Mouse (Mus musculus): Measurements from ENCODE around the gene Dop1b. TPM values are rescaled to one million over a fixed set of nuclear protein-coding genes. Genes with fewer than 3 reads are reported as not detected.

Gene Dop1b
- polyA plus RNA-seq, 2 experiments = 13.0 to 18.9 TPM

GRCm38 (mm10) chr16:93839049-93839448 lies 127.3 kb downstream of the Dop1b start:
- ATAC-seq (ENCODE audit: low FRiP score, low read depth) = no peak
- H3K27ac ChIP-seq (replicated peaks; ENCODE audit: low read depth, low read length) = no peak overlapping the region
- 97% methylated on average over 1 of the region's 1 CpGs for WGBS
- H3K9ac ChIP-seq (ENCODE audit: low read depth, low read length, severe bottlenecking) = no peak overlapping the region
- H3K36me3 ChIP-seq (ENCODE audit: control insufficient read depth, insufficient read depth, low read length) = no peaks in the 10 kb centered on the region; the same call in 1 of the 2 replicates
- H3K4me1 ChIP-seq (ENCODE audit: control insufficient read depth, insufficient read depth, low read length) = no peaks in the 10 kb centered on the region
- no peak for TF ChIP-seq POLR2A (IDR thresholded peaks at IDR 0.05; ENCODE audit: borderline replicate concordance, extremely low read depth, insufficient read depth, insufficient read length)
- H3K4me2 ChIP-seq (replicated peaks; ENCODE audit: low read depth, low read length, severe bottlenecking) = no peak overlapping the region
- no peaks in the 10 kb centered on the region for H3K27me3 ChIP-seq (ENCODE audit: control insufficient read depth, insufficient read depth, low read length)
- H3K4me3 ChIP-seq (replicated peaks; ENCODE audit: low read length) = no peak overlapping the region
- DNase-seq (ENCODE audit: low spot score) = no peak
- H3K9me3 ChIP-seq (ENCODE audit: control insufficient read depth, low read length) = no peaks in the 10 kb centered on the region

DNA sequence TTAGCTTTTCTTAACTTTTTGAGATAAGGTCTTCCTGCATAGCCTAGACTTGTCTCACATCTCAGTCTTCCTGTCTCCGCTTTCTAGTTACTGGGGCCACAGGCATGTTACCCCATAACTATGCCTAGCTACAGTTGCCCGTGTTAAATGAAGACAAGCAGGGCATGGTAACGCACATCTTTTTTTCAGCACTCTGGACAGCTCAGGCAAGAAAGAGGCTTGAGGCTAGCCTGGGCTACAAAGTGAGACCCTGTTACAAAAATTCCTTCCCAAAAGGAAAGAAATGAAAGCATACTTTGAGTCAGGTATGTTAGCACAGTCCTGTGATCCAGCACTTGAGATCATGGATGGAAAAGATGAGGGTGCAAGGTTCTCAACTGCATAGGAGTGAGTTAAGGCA lies 138.8 kb downstream of the Dop1b start:
- ATAC-seq (ENCODE audit: low FRiP score, low read depth) (no peak), DNase-seq (ENCODE audit: low spot score) (no peak)
- Histone ChIP-seq H3K4me3 (replicated peaks; ENCODE audit: low read length) (no peak overlapping the region), H3K9ac (ENCODE audit: low read depth, low read length, severe bottlenecking) (no peak overlapping the region), H3K36me3 (ENCODE audit: control insufficient read depth, insufficient read depth, low read length) (peaks cover 82% of the 10 kb centered on the region), H3K27me3 (ENCODE audit: control insufficient read depth, insufficient read depth, low read length) (no peaks in the 10 kb centered on the region), H3K27ac (replicated peaks; ENCODE audit: low read depth, low read length) (no peak overlapping the region), H3K9me3 (ENCODE audit: control insufficient read depth, low read length) (no peaks in the 10 kb centered on the region), H3K4me1 (ENCODE audit: control insufficient read depth, insufficient read depth, low read length) (no peaks in the 10 kb centered on the region), H3K4me2 (replicated peaks; ENCODE audit: low read depth, low read length, severe bottlenecking) (no peak overlapping the region)
- no peak for TF ChIP-seq POLR2A (IDR thresholded peaks at IDR 0.05; ENCODE audit: borderline replicate concordance, extremely low read depth, insufficient read depth, insufficient read length)
- 93% methylated on average over 3 of the region's 3 CpGs for WGBS

- peaks cover 75% of the 10 kb centered on the region for H3K36me3 ChIP-seq (ENCODE audit: control insufficient read depth, insufficient read depth, low read length)
- DNase-seq (ENCODE audit: low spot score) (no peak), ATAC-seq (ENCODE audit: low FRiP score, low read depth) (no peak)
- no peak overlapping the region for H3K4me2 ChIP-seq (replicated peaks; ENCODE audit: low read depth, low read length, severe bottlenecking)
- H3K27me3 ChIP-seq (ENCODE audit: control insufficient read depth, insufficient read depth, low read length) = no peaks in the 10 kb centered on the region
- H3K27ac ChIP-seq (replicated peaks; ENCODE audit: low read depth, low read length) = no peak overlapping the region
- WGBS = 95% methylated on average over 4 of the region's 4 CpGs
- no peak overlapping the region for H3K9ac ChIP-seq (ENCODE audit: low read depth, low read length, severe bottlenecking)
- no peak for TF ChIP-seq POLR2A (IDR thresholded peaks at IDR 0.05; ENCODE audit: borderline replicate concordance, extremely low read depth, insufficient read depth, insufficient read length)
- H3K4me1 ChIP-seq (ENCODE audit: control insufficient read depth, insufficient read depth, low read length) = no peaks in the 10 kb centered on the region
- H3K9me3 ChIP-seq (ENCODE audit: control insufficient read depth, low read length) = no peaks in the 10 kb centered on the region
- H3K4me3 ChIP-seq (replicated peaks; ENCODE audit: low read length) = no peak overlapping the region
Measured at GRCm38 (mm10) chr16:93859967-93860366, 148.3 kb downstream of the Dop1b start.

Other genes starting within 250 kb of the Dop1b start
- 17.1 and 19.9 TPM in 2 replicates for gene Setd4, start 107.8 kb upstream of the Dop1b start, polyA plus RNA-seq (2012; rRNA removed)
- gene Setd4, start 107.8 kb upstream of the Dop1b start, polyA plus RNA-seq (2014; fragmentation: Nextera tagmentation; extraction: Ambion mirVana) = 11.7 and 12.9 TPM in 2 replicates
- gene Cbr1, start 106.1 kb upstream of the Dop1b start, polyA plus RNA-seq (2012; rRNA removed) = 121 and 124 TPM in 2 replicates
- gene Cbr1, start 106.1 kb upstream of the Dop1b start, polyA plus RNA-seq (2014; fragmentation: Nextera tagmentation; extraction: Ambion mirVana) = 82.9 and 94.5 TPM in 2 replicates
- not detected in 2 replicates for gene Gm5678, start 83.8 kb upstream of the Dop1b start, polyA plus RNA-seq (2012; rRNA removed)
- not detected in 2 replicates for gene Gm5678, start 83.8 kb upstream of the Dop1b start, polyA plus RNA-seq (2014; fragmentation: Nextera tagmentation; extraction: Ambion mirVana)
- 7.8 and 8.1 TPM in 2 replicates for gene Cbr3, start 28.7 kb upstream of the Dop1b start, polyA plus RNA-seq (2012; rRNA removed)
- gene Cbr3, start 28.7 kb upstream of the Dop1b start, polyA plus RNA-seq (2014; fragmentation: Nextera tagmentation; extraction: Ambion mirVana) = 9.1 and 11.7 TPM in 2 replicates
- 26.4 and 32.5 TPM in 2 replicates for gene Morc3, start 120.2 kb downstream of the Dop1b start, polyA plus RNA-seq (2012; rRNA removed)
- gene Morc3, start 120.2 kb downstream of the Dop1b start, polyA plus RNA-seq (2014; fragmentation: Nextera tagmentation; extraction: Ambion mirVana) = 29.3 and 32.0 TPM in 2 replicates
- gene Chaf1b, start 172.0 kb downstream of the Dop1b start, polyA plus RNA-seq (2012; rRNA removed) = 43.2 and 44.4 TPM in 2 replicates
- 66.3 and 73.9 TPM in 2 replicates for gene Chaf1b, start 172.0 kb downstream of the Dop1b start, polyA plus RNA-seq (2014; fragmentation: Nextera tagmentation; extraction: Ambion mirVana)